Mouse (Mus musculus) limb, embryonic 14.5 days (tissue): ENCODE results near the gene Tdpoz5. TPM values are rescaled to one million over a fixed set of nuclear protein-coding genes. Genes with fewer than 3 reads are reported as not detected.
"Not testable (repeated sequence)": the region's sequence is repeated elsewhere in the genome, so short reads cannot be mapped to it uniquely, and the experiment has no call there.

ENCODE experiments used
- ATAC-seq: fragments of 200-750 bp; cut with Nextera tagmentation; 2 replicates; pipeline ENCODE4 v1.8.0; 2017; ENCODE audit warnings: low read depth, moderate number of reproducible peaks, moderate TSS enrichment; ENCODE audit not compliant: low FRiP score
- DNase-seq: peaks from one replicate; pipeline ENCODE4 v3.0.0-alpha.2; 2015; ENCODE audit warnings: low spot score
- H3K27ac ChIP-seq: fragments of 300-500 bp; sonication (generic); replicated peaks from 2 replicates; pipeline ENCODE4 v1.5.1; 2014; ENCODE audit warnings: low read depth, mild to moderate bottlenecking, low read length, moderate library complexity, mixed read lengths
- H3K27me3 ChIP-seq: fragments of 300-500 bp; sonication (generic); 2 replicates; pipeline ENCODE4 v1.6.1; 2014; ENCODE audit warnings: low read length, mixed read lengths; ENCODE audit not compliant: control insufficient read depth, insufficient read depth
- H3K36me3 ChIP-seq: fragments of 300-500 bp; sonication (generic); 2 replicates; pipeline ENCODE4 v1.6.1; 2014; ENCODE audit warnings: mild to moderate bottlenecking, low read length, moderate library complexity, mixed read lengths; ENCODE audit not compliant: control insufficient read depth, insufficient read depth
- H3K4me1 ChIP-seq: fragments of 300-500 bp; sonication (generic); 2 replicates; pipeline ENCODE4 v1.6.1; 2014; ENCODE audit warnings: antibody characterized with exemption, low read length, mixed read lengths; ENCODE audit not compliant: control insufficient read depth, insufficient read depth
- H3K4me2 ChIP-seq: fragments of 300-500 bp; sonication (generic); replicated peaks from 2 replicates; pipeline ENCODE4 v1.6.1; 2014; ENCODE audit warnings: low read depth, mild to moderate bottlenecking, low read length, moderate library complexity; ENCODE audit not compliant: severe bottlenecking
- H3K4me3 ChIP-seq: fragments of 300-500 bp; sonication (generic); replicated peaks from 2 replicates; pipeline ENCODE4 v1.5.1; 2014; ENCODE audit warnings: low read length
- H3K9ac ChIP-seq: fragments of 300-500 bp; sonication (generic); 2 replicates; pipeline ENCODE4 v1.6.1; 2014; ENCODE audit warnings: mild to moderate bottlenecking, low read depth, low read length, moderate library complexity; ENCODE audit not compliant: severe bottlenecking
- H3K9me3 ChIP-seq: fragments of 300-500 bp; sonication (generic); 2 replicates; pipeline ENCODE4 v1.6.1; 2016; ENCODE audit warnings: low read length; ENCODE audit not compliant: control insufficient read depth
- WGBS: fragments of 180-500 bp; shearing (Covaris S2); extraction: QIAGEN DNeasy Blood & Tissue Kit; methylation state at CpG from one replicate; pipeline ENCODE4 v1.1.7; 2014; 5-methylcytosine and 5-hydroxymethylcytosine counted together
- polyA plus RNA-seq, 2 experiments: library from polyadenylated mRNA; depleted of rRNA in 1 of 2; stranded (reverse) in 1 of 2; unstranded in 1 of 2; fragments of >200 nt; fragmentation: Nextera tagmentation in 1 of 2; extraction: Ambion mirVana in 1 of 2; gene quantifications; 2 replicates each; pipeline versions ENCODE4 v1.2.1 to v1.2.3; 2012 to 2014

The Tdpoz5 gene
- not detected in 2 replicates for polyA plus RNA-seq (2012; rRNA removed)
- not detected in 2 replicates for polyA plus RNA-seq (2014; fragmentation: Nextera tagmentation; extraction: Ambion mirVana)

- H3K36me3 ChIP-seq, H3K9me3 ChIP-seq, ATAC-seq, H3K4me3 ChIP-seq, H3K9ac ChIP-seq, DNase-seq, H3K27me3 ChIP-seq, H3K4me1 ChIP-seq, H3K4me2 ChIP-seq, H3K27ac ChIP-seq: not testable (repeated sequence)
- whole genome bisulfite sequencing: 98% methylated on average over 2 of the region's 4 CpGs
Measured at GRCm38 (mm10) chr3:93961214-93961613, at the start of gene Tdpoz5. TSS of gene Tdpoz5 (minus strand) at chr3:93961314.

- ATAC-seq, H3K36me3 ChIP-seq, H3K4me3 ChIP-seq, H3K4me1 ChIP-seq, H3K4me2 ChIP-seq, DNase-seq, H3K27ac ChIP-seq, H3K27me3 ChIP-seq, H3K9me3 ChIP-seq, H3K9ac ChIP-seq: not testable (repeated sequence)
- WGBS: 93% methylated on average over 6 of the region's 6 CpGs
Measured at GRCm38 (mm10) chr3:93968938-93969337, 7.8 kb upstream of the Tdpoz5 start.

- 66% methylated on average over 3 of the region's 4 CpGs for WGBS
- H3K9me3 ChIP-seq, H3K4me1 ChIP-seq, H3K4me3 ChIP-seq, DNase-seq, ATAC-seq, H3K9ac ChIP-seq, H3K27me3 ChIP-seq, H3K36me3 ChIP-seq, H3K4me2 ChIP-seq, H3K27ac ChIP-seq: not testable (repeated sequence)
Measured at GRCm38 (mm10) chr3:93943443-93943842, 17.7 kb downstream of the Tdpoz5 start, which contains the start of gene Gm9117. TSS of gene Gm9117 (minus strand) at chr3:93943543.

- not testable (repeated sequence) for H3K4me2 ChIP-seq, H3K27me3 ChIP-seq, DNase-seq, H3K4me3 ChIP-seq, H3K9me3 ChIP-seq, H3K9ac ChIP-seq, H3K27ac ChIP-seq, ATAC-seq, H3K4me1 ChIP-seq, H3K36me3 ChIP-seq
- WGBS: no CpG with 5 or more reads among the region's 3 CpGs
Measured at GRCm38 (mm10) chr3:93938386-93938785, 22.7 kb downstream of the Tdpoz5 start.

Other genes with a start within 250 kb of the Tdpoz5 start
- gene Gm5773, start 188.3 kb downstream of the Tdpoz5 start, polyA plus RNA-seq (2012; rRNA removed): not detected in 2 replicates
- not detected in 2 replicates for gene Gm5773, start 188.3 kb downstream of the Tdpoz5 start, polyA plus RNA-seq (2014; fragmentation: Nextera tagmentation; extraction: Ambion mirVana)
- gene Tdpoz4, start 164.9 kb downstream of the Tdpoz5 start, polyA plus RNA-seq (2012; rRNA removed): not detected in 2 replicates
- gene Tdpoz4, start 164.9 kb downstream of the Tdpoz5 start, polyA plus RNA-seq (2014; fragmentation: Nextera tagmentation; extraction: Ambion mirVana): not detected in 2 replicates
- not detected in 2 replicates for gene Tdpoz3, start 135.3 kb downstream of the Tdpoz5 start, polyA plus RNA-seq (2012; rRNA removed)
- not detected in 2 replicates for gene Tdpoz3, start 135.3 kb downstream of the Tdpoz5 start, polyA plus RNA-seq (2014; fragmentation: Nextera tagmentation; extraction: Ambion mirVana)
- not detected in 2 replicates for gene Gm9117, start 17.8 kb downstream of the Tdpoz5 start, polyA plus RNA-seq (2012; rRNA removed)
- gene Gm9117, start 17.8 kb downstream of the Tdpoz5 start, polyA plus RNA-seq (2014; fragmentation: Nextera tagmentation; extraction: Ambion mirVana): not detected in 2 replicates
- not detected in 2 replicates for gene Gm9125, start 93.6 kb upstream of the Tdpoz5 start, polyA plus RNA-seq (2012; rRNA removed)
- not detected in 2 replicates for gene Gm9125, start 93.6 kb upstream of the Tdpoz5 start, polyA plus RNA-seq (2014; fragmentation: Nextera tagmentation; extraction: Ambion mirVana)
- not detected in 2 replicates for gene Gm10697, start 111.3 kb upstream of the Tdpoz5 start, polyA plus RNA-seq (2012; rRNA removed)
- not detected in 2 replicates for gene Gm10697, start 111.3 kb upstream of the Tdpoz5 start, polyA plus RNA-seq (2014; fragmentation: Nextera tagmentation; extraction: Ambion mirVana)
- gene Gm10696, start 216.9 kb upstream of the Tdpoz5 start, polyA plus RNA-seq (2012; rRNA removed): not detected in 2 replicates
- not detected in 2 replicates for gene Gm10696, start 216.9 kb upstream of the Tdpoz5 start, polyA plus RNA-seq (2014; fragmentation: Nextera tagmentation; extraction: Ambion mirVana)
- not detected in 2 replicates for gene Gm5286, start 235.4 kb upstream of the Tdpoz5 start, polyA plus RNA-seq (2012; rRNA removed)
- gene Gm5286, start 235.4 kb upstream of the Tdpoz5 start, polyA plus RNA-seq (2014; fragmentation: Nextera tagmentation; extraction: Ambion mirVana): not detected in 2 replicates